Mouse (Mus musculus) ES-Bruce4 (cell line): ENCODE measurements around the gene Grin2a. TPM values are rescaled to one million over a fixed set of nuclear protein-coding genes. Genes with fewer than 3 reads are reported as not detected.

Source experiments
- H3K27ac ChIP-seq: 2 replicates; pipeline ENCODE4 v1.5.1; 2012; ENCODE audit warnings: low read length, inconsistent platforms; ENCODE audit not compliant: insufficient read depth
- H3K27me3 ChIP-seq: 2 replicates; pipeline ENCODE4 v1.6.1; 2012; ENCODE audit warnings: mild to moderate bottlenecking, low read length, inconsistent platforms; ENCODE audit not compliant: control insufficient read depth, poor library complexity, insufficient read depth, severe bottlenecking
- H3K36me3 ChIP-seq: 2 replicates; pipeline ENCODE4 v1.6.1; 2012; ENCODE audit warnings: inconsistent platforms, mild to moderate bottlenecking, low read length, moderate library complexity; ENCODE audit not compliant: control insufficient read depth, poor library complexity, insufficient read depth, severe bottlenecking
- H3K4me1 ChIP-seq: one replicate; pipeline ENCODE4 v1.8.1; 2011; ENCODE audit warnings: low read length; ENCODE audit not compliant: control insufficient read depth, insufficient read depth
- H3K4me3 ChIP-seq: 2 replicates; pipeline ENCODE4 v1.5.1; 2011; ENCODE audit warnings: low read depth, mild to moderate bottlenecking, low read length
- H3K9ac ChIP-seq: 2 replicates; pipeline ENCODE4 v1.6.1; 2012; ENCODE audit warnings: low read depth, mild to moderate bottlenecking, inconsistent platforms; ENCODE audit not compliant: poor library complexity, severe bottlenecking
- H3K9me3 ChIP-seq: replicated peaks from 2 replicates; pipeline ENCODE4 v1.6.1; 2012; ENCODE audit warnings: mild to moderate bottlenecking, low read length, inconsistent platforms; ENCODE audit not compliant: control insufficient read depth, poor library complexity, insufficient read depth, severe bottlenecking
- CTCF ChIP-seq: IDR thresholded peaks from one replicate; pipeline ENCODE4 v1.8.1; 2011; ENCODE audit warnings: low read depth, low read length
- EP300 ChIP-seq: IDR thresholded peaks from 2 replicates; pipeline ENCODE4 v1.6.1; 2011; ENCODE audit warnings: low read depth, low read length; ENCODE audit not compliant: insufficient read depth
- POLR2A ChIP-seq: IDR thresholded peaks from one replicate; pipeline ENCODE4 v1.8.1; 2011; ENCODE audit warnings: low read length; ENCODE audit not compliant: insufficient read depth
- polyA plus RNA-seq: library from polyadenylated mRNA; stranded (reverse); fragments of >200 nt; gene quantifications from 2 replicates; pipeline ENCODE4 v1.2.4, GENCODE M21; 2011; ENCODE audit warnings: low read depth; ENCODE audit not compliant: missing spikeins, insufficient read depth, insufficient read length

Grin2a gene
- polyA plus RNA-seq, 1 experiment = 0.39 TPM

GRCm38 (mm10) chr16:9607432-9607831, 387.9 kb downstream of the Grin2a start:
- Histone ChIP-seq H3K36me3 (no peaks in the 10 kb centered on the region), H3K9me3 (no peaks in the 10 kb centered on the region), H3K4me1 (no peaks in the 10 kb centered on the region), H3K4me3 (no peak overlapping the region), H3K27ac (no peak overlapping the region), H3K27me3 (no peaks in the 10 kb centered on the region), H3K9ac (no peak overlapping the region)
- TF ChIP-seq POLR2A (no peak), CTCF (no peak), EP300 (no peak)

- Histone ChIP-seq H3K27ac (no peak overlapping the region), H3K36me3 (no peaks in the 10 kb centered on the region), H3K4me1 (no peaks in the 10 kb centered on the region), H3K9me3 (no peaks in the 10 kb centered on the region), H3K9ac (no peak overlapping the region), H3K27me3 (no peaks in the 10 kb centered on the region), H3K4me3 (no peak overlapping the region)
- TF ChIP-seq EP300 (no peak), CTCF (no peak), POLR2A (no peak)
These were observed 391.4 kb downstream of the Grin2a start for GRCm38 (mm10) chr16:9603983-9604382.

GRCm38 (mm10) chr16:9602579-9602978, 392.8 kb downstream of the Grin2a start:
- Histone ChIP-seq H3K27me3 (no peaks in the 10 kb centered on the region), H3K4me1 (no peaks in the 10 kb centered on the region), H3K4me3 (no peak overlapping the region), H3K36me3 (no peaks in the 10 kb centered on the region), H3K27ac (no peak overlapping the region), H3K9me3 (no peaks in the 10 kb centered on the region), H3K9ac (no peak overlapping the region)
- no peak for TF ChIP-seq EP300
- no peak for TF ChIP-seq CTCF
- no peak for TF ChIP-seq POLR2A

GRCm38 (mm10) chr16:9589176-9589575, 406.2 kb downstream of the Grin2a start:
- Histone ChIP-seq H3K27ac (no peak overlapping the region), H3K36me3 (no peaks in the 10 kb centered on the region), H3K27me3 (no peaks in the 10 kb centered on the region), H3K9ac (no peak overlapping the region), H3K4me1 (no peaks in the 10 kb centered on the region), H3K9me3 (no peaks in the 10 kb centered on the region), H3K4me3 (no peak overlapping the region)
- TF ChIP-seq EP300 (no peak), POLR2A (no peak), CTCF (no peak)

- TF ChIP-seq POLR2A (no peak), CTCF (no peak), EP300 (no peak)
These were observed 406.9 kb downstream of the Grin2a start for GRCm38 (mm10) chr16:9588431-9588830.

GRCm38 (mm10) chr16:9583981-9584380, 411.4 kb downstream of the Grin2a start:
- Histone ChIP-seq H3K9me3 (no peaks in the 10 kb centered on the region), H3K4me3 (no peak overlapping the region), H3K36me3 (no peaks in the 10 kb centered on the region), H3K27ac (no peak overlapping the region), H3K4me1 (no peaks in the 10 kb centered on the region), H3K27me3 (no peaks in the 10 kb centered on the region), H3K9ac (no peak overlapping the region)
- no peak for TF ChIP-seq POLR2A
- no peak for TF ChIP-seq EP300
- no peak for TF ChIP-seq CTCF

More at GRCm38 (mm10) chr16:9588431-9588830, 406.9 kb downstream of the Grin2a start:
- Histone ChIP-seq H3K9me3 (no peaks in the 10 kb centered on the region), H3K27ac (no peak overlapping the region), H3K36me3 (no peaks in the 10 kb centered on the region), H3K9ac (no peak overlapping the region), H3K4me3 (no peak overlapping the region), H3K27me3 (no peaks in the 10 kb centered on the region), H3K4me1 (no peaks in the 10 kb centered on the region)
